In genomic region chr2:14078527-14078926, GRCm38 (mm10) we compare ENCODE assay signal across 7 mouse cellular contexts. TPM values are rescaled to one million over a fixed set of nuclear protein-coding genes. Genes with fewer than 3 reads are reported as not detected.
DNase-seq lines count a peak whose midpoint lies in the region; ATAC-seq and TF ChIP-seq lines count a peak whose summit lies in the region.
"Not testable (repeated sequence)": the region's sequence is repeated elsewhere in the genome, so short reads cannot be mapped to it uniquely, and the experiment has no call there.

No protein-coding gene starts in this region.

- peaks cover 18% of the 10 kb centered on the region for H3K4me1 ChIP-seq in liver, postnatal 0 days (ENCODE audit: insufficient read depth)

- not testable (repeated sequence) for TF ChIP-seq CTCF in liver, postnatal 0 days (IDR thresholded peaks at IDR 0.05; ENCODE audit: low read depth)

- DNase-seq in T-cell, adult 2 months (ENCODE audit: low spot score), result peak; percentile 40
- DNase-seq in liver, postnatal 0 days, result peak; percentile 37
- DNase-seq in splenic B cell, adult 2 months (ENCODE audit: low read depth, low spot score), result peak; percentile 31
- DNase-seq in thymus, postnatal 14 days, result peak; percentile 80

- ATAC-seq in CD4-positive, CD25-positive, alpha-beta regulatory T cell, adult 4 months, result peak; percentile 19
- ATAC-seq in hematopoietic stem cell, adult 5-6 weeks (replicated peaks in 1 of 2; ENCODE audit: insufficient read depth in 1 of 2, low FRiP score in 2 of 2, low TSS enrichment in 1 of 2, low read depth in 1 of 2, poor library complexity in 2 of 2, severe bottlenecking in 2 of 2), result peak; percentile 33 to 38; a peak in 2 of 4 replicates
- ATAC-seq in liver, postnatal 0 days, result not testable (repeated sequence)
- ATAC-seq in monocyte, adult 5-6 weeks (replicated peaks; ENCODE audit: insufficient number of reproducible peaks, low FRiP score, low TSS enrichment, poor library complexity, severe bottlenecking), result 0 out of 2 replicates have a peak, but pooled peaks have one; percentile 10

- H3K27ac ChIP-seq in liver, postnatal 0 days (ENCODE audit: low read depth), result not testable (repeated sequence)

- not testable (repeated sequence) for TF ChIP-seq EP300 in liver, postnatal 0 days (IDR thresholded peaks at IDR 0.05; ENCODE audit: low read depth)

- not testable (repeated sequence) for H3K9ac ChIP-seq in liver, postnatal 0 days (replicated peaks)

- not testable (repeated sequence) for H3K4me2 ChIP-seq in liver, postnatal 0 days (ENCODE audit: low read depth, low read length)

- H3K9me3 ChIP-seq in liver, postnatal 0 days (ENCODE audit: low read length), result not testable (repeated sequence)

- not testable (repeated sequence) for H3K4me3 ChIP-seq in liver, postnatal 0 days (ENCODE audit: low read depth, low read length)

- not testable (repeated sequence) for H3K36me3 ChIP-seq in liver, postnatal 0 days (replicated peaks; ENCODE audit: insufficient read depth, low read length); splenic B cell, adult 2 months (ENCODE audit: control insufficient read depth, insufficient read depth, low read length, poor library complexity, severe bottlenecking)

- H3K27me3 ChIP-seq in liver, postnatal 0 days (ENCODE audit: insufficient read depth, low read length); splenic B cell, adult 2 months (ENCODE audit: control insufficient read depth, insufficient read depth, low read length, poor library complexity, severe bottlenecking): not testable (repeated sequence)

- 63% methylated on average over 8 of the region's 9 CpGs for WGBS in liver, postnatal 0 days (ENCODE audit: insufficient replicate concordance)

RNA-seq across cellular contexts. Expression of gene Stam, which starts 4.6 kb away (rescaled TPM):
- polyA plus RNA-seq in CD4-positive, CD25-positive, alpha-beta regulatory T cell, adult 4 months (2017; shearing (Covaris generic)), result 10 to 100 TPM; 13.6 to 14.0 TPM
- 29.1 and 41.6 TPM in 2 replicates for total RNA-seq in hematopoietic stem cell, adult 5-6 weeks (2017)
- polyA plus RNA-seq in liver, postnatal 0 days (2015; fragmentation: Nextera tagmentation; extraction: Ambion mirVana), result 13.3 and 15.6 TPM in 2 replicates
- 21.5 to 33.8 TPM (median 26.1 TPM) in 3 replicates for total RNA-seq in monocyte, adult 5-6 weeks (2017)

RNA-seq across cellular contexts. Expression of gene Hacd1, which starts 22.6 kb away (rescaled TPM):
- not detected for polyA plus RNA-seq in CD4-positive, CD25-positive, alpha-beta regulatory T cell, adult 4 months (2017; shearing (Covaris generic))
- 31.3 and 52.2 TPM in 2 replicates for total RNA-seq in hematopoietic stem cell, adult 5-6 weeks (2017)
- polyA plus RNA-seq in liver, postnatal 0 days (2015; fragmentation: Nextera tagmentation; extraction: Ambion mirVana), result 68.3 and 72.2 TPM in 2 replicates
- total RNA-seq in monocyte, adult 5-6 weeks (2017), result 0.53 to 3.6 TPM in 2 of 3 replicates, not detected in the other
